Mouse (Mus musculus) skeletal muscle tissue, adult 2 months (tissue): ENCODE measurements around the gene Armh3.
A peak's percentile ranks its signal among the peaks of the same experiment; 100 is the strongest.
"Not testable (repeated sequence)": the region's sequence is repeated elsewhere in the genome, so short reads cannot be mapped to it uniquely, and the experiment has no call there.

Experiments used
- DNase-seq: peaks from one replicate; pipeline ENCODE4 v3.0.0-alpha.2; 2012; ENCODE audit warnings: low read depth, low spot score

The Armh3 gene

DNA sequence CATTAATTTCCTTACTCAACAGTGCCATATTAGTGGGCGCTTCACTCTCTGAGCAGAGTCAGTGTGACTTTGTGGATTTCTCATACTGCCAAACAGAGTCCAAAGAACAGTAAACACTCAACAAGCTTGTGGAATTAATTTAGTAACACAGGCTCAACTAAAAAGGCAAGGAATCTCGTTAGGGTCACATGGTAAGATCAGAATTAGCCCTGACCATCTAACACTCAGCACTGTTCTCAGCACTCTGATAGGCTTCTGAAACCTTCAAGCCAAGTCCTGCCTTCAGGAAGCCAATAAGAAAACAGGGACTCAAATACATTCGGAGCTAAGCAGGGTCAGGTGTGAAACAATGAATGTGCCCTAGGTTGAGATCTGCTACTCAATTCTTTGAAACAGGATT lies 172.1 kb downstream of the Armh3 start:
- no peak for DNase-seq

DNA sequence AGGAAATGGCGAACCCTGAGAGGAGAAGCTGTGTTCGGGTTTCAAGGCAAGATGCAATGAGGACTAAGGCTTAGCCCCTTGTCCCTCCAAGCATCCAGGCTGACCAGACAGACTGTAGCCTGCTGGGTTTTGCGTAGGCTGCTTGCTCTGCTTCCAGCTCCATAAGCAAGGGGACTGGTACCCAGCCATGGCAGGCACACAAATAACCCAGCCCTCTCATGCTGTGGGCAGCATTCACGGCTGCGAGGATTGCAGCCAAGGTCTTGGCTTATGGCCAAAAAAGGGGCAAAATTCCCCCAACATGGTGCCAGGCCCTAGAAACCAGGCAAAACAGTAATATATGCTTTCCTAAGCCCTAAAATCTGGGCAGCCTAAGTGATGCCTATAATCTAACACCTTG lies 176.5 kb downstream of the Armh3 start:
- no peak for DNase-seq

DNA sequence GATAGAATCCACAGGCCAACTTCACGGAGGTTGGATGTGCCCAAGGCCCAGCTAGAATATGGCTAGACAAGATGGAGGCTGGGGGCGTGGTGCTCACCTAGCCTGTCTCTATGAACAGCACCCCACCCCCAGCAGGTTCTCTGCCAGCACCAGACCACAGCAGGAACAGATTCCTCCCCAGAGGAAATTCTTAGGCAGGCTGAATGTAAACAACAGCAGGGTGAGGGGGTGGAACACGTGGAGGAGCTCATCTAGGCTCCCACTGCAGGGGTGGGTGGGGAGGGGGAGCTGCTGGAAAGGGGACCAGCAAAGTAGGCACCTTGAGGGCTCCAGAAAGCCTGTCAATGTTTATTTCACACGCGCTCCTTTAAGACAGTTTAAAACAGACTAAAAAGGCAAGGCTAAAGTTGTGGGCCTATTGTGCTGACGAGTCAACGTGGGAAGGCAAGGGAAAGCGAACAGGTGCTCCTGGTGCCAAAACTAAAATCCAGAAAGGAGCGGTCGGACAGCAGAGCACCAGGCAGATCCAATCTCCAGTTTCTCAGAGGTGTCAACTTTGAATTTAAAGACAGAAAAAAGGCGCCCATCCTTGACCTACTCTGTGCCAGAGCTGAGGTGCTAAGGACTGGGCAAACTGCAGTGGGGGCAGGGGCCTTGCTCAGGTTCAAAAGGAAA lies 180.3 kb downstream of the Armh3 start:
- no peak for DNase-seq

DNA sequence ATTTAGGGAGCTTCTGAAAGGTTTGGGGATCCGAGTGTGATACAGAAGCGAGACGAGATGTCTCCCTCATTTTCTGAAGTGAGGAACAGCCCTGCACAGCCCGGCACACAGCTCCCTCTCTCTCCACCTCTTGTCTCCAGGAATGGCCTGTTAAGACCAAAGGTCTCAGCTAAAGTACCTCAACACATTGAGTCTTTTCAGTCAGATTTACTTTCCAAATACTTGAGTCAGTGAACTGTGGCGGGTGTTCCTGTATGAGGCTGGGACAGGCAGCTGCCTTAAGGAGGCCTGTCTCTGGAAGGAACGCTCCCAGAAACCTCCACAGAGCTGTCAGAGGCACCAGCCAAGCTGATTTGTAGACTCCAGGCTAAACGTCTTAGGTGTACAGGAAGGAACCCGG lies 181.6 kb downstream of the Armh3 start:
- DNase-seq = no peak

DNA sequence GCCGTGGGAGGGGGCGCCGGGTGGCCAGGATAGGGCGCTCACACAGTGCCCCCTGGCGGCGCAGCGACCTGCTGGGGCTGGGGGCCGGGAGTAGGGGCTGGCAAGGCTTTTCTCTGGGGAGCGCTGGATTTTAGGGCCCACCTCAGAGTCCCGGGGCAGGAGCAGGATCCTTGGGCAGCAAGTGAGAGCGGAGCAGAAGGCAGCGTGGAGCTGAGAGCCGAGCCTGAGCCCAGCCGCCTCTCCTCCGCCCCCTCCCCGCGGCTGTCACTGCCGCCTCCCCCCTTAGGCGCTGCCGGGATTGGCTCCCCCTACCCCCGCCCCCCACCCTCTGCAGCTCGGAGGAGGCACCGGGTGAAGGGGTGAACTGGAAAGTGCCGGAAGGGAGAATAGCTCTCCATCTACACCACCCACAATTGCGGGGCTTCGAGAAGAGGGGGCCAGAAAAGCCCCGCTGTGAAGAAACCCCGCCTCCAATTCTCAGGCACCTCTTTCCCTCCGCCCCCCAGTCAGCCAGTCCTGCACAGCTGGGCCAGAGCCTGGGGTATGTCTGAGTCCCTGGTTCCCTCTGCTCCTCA lies 182.4 kb downstream of the Armh3 start, which contains the start of gene Kcnip2:
Gene Kcnip2 (minus strand): TSS at position 231 of the 575 bp plus-strand sequence.
- no peak for DNase-seq

DNA sequence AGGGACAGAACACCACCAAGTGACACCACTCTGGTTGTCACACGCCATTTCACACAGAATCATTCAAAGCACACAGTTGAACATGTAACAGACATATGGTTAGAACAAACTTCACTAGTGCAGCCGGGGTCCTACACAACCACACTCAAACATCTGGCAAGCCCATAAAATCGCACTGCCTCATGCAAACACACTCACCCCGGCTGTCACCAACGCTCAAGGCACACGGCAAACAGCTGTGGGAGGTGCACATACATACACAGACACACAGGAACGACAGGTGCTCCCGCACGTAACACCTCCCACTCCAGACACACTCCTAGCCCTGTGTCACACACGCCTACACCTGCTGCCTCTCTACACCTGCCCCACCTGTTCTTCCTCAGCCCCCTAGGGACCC lies 183.1 kb downstream of the Armh3 start:
- no peak for DNase-seq

DNA sequence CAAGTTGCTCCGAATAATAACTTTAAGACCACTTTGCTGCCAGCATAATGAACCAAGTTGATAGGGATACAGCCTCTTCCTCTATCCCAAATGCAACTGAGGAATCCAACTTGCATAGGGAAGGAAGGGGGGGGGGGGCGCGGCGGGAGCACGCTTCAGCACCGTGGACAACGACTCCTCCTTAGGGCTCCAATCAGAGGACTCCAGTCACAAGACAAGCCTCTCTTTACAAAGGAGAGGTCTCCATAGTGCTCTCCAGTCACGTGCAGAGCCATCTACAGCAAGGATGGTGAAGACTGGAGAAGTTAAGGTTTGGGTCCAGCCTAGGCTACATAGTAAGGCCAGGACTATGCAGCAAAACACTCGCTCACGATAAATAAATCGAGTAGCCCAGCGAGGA lies 184.5 kb downstream of the Armh3 start:
- DNase-seq = no peak

DNA sequence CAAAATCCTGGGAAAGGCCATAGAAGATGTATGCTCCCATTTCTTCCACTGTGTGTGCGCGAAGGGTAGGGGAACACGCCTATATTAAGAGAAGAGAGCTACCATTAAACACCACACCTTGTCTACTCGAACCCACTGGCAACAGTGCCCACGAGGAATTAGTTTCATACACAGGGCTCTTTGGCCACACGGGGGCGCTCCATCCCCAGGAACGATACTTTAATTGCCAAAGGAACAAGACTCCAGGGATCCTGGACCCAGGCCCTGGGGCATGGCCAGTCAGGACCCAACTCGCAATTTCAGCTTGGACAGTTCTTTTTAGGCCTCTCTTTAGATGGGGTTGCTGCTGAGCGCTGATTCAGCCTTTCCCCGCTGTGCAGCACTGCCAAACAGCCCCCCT lies 185.0 kb downstream of the Armh3 start:
- peak; percentile 45 for DNase-seq

DNA sequence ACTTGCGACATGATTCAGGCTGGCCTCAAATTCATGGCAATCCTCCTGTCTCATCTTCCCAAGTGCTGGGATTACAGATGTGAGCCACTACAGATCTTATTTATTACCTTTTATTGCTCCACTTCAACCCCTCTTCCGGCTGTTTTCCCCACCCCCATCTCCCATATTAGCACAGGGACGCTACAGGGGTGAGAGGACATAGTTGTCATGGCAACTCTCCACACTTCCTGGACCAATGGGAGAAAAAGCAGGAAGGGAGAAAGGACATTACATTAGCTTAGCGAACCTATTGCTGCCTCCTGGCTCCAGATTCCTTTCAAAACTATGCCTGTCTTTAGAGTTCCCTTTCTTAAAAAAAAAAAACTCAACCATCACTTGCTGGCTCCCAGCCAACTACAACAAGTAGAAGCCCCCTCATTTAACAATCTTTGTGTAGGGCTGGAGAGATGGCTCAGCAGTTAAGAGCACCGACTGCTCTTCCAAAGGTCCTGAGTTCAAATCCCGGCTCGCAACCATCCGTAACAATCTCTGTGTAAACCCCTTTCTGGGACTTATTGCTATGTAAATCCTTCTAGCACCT lies 185.5 kb downstream of the Armh3 start:
- DNase-seq = no peak

DNA sequence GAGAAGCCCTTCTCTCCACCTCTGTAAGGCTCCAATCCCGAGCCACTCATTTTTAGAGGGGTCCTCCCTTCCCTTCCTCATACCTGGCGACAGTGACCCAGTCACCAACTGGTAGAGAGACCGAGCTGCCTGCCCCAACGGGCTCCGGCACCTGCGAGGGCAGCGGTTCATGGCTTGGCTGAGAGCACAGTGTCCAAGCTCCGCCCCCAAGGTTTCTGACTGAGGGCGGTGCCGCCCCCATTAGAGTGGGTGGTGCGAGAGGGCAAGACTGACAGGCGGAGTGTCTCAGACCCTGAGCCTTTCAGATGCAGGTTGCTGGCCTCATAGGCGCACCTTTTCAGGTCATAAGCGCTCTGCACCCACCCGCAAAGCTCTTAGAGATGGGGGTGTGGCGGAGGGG lies 186.2 kb downstream of the Armh3 start:
- no peak for DNase-seq

DNA sequence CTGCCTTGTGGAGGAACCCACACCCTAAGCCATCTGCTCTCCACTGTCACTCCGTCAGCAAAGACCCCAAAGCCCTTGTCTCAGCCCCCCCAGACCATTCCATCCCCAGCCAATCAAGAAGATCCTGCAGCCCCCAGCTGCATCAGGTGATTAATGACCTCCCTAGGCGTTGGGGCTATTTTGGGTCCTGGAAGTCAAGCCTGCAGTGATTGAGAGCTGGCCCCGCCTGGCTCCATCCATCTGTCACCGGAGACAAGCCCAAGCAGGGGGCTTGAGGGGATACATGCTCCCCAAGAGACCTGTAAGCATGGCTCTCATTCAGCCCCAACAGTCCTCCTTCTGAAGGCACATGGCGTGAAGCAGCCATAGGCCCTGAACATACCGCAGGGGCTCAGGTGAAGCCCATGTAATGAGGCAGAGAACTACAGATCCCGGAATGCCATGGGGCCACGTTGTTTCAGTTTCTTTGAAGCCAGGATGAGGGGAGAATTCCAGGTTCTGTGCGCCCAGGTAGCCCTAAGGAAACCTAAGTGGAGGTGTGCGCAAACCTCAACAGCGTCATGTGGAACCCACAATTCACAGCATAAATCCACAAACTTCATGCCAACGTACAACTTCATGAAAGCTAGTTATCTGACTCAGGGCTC lies 187.1 kb downstream of the Armh3 start:
- no peak for DNase-seq

DNA sequence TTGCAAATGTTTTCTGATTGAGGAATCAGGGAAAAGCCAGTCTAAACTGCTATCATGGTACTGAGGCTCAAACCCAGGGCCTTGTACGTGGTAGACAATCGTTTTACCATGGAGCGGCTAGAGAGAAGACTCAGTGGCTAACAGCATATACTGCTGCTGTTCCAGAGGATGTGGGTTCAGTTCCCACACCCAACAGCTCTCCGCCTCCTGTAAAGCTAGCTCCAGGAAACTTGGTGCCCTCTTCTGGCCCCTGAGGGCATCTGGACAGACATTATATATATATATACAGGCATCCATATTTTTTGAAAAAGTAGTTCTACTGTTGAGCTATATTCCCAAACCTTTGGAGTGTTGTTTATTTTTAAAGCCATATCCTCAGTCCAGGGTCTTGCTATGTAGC lies 190.6 kb downstream of the Armh3 start:
- no peak for DNase-seq

DNA sequence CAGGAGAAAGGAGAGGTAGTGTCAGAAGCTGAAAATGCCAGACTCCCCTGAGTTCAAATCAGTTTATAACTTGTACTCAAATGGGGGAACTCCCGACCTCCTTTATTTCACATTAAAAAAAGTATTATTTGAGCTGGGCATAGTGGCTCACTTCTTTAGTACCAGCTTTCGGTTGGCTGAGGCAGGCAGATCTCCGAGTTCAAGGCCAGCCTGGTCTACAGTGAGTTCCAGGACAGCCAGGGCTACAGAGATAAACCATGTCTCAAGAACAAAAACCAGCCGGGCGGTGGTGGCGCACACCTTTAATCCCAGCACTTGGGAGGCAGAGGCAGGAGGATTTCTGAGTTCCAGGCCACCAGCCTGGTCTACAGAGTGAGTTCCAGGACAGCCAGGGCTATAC lies 192.5 kb downstream of the Armh3 start:
- not testable (repeated sequence) for DNase-seq

DNA sequence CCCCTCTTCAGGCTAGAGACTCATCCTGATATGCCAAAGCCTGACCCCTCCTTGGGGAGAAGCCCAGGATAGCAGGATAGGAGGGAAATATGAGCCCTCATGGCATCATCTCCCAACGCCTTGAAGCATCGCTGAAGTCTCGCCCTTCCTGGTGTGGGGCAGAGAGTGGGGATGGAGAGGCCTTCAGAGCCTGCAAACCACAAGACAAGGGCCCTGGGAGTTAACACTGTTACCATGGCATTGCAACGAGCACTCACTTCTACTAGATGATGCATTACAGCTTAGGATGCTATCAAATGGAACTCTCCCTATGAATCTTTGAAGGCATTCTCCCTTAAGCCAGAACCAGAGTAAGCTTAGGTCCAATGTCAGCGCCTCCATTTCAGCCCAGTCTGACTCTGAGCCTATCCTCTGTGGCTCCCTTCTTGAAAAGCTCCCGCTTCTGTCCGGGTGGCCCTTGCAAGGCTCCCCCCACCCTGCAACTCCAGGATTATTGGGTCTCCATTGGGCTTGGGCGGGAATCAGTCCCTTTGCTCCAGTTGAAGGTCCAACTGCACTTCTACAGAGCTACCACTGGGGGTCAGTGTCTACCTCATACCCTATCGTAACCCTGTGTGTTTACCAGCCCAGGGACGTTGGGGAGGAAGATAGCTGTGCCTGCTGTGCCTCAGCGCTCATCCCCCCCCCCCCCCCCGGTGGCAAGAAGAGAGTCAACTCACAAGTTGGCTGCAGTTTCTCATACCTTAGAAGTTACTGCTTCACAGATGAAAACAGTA lies 193.5 kb downstream of the Armh3 start:
- DNase-seq = peak; percentile 44

DNA sequence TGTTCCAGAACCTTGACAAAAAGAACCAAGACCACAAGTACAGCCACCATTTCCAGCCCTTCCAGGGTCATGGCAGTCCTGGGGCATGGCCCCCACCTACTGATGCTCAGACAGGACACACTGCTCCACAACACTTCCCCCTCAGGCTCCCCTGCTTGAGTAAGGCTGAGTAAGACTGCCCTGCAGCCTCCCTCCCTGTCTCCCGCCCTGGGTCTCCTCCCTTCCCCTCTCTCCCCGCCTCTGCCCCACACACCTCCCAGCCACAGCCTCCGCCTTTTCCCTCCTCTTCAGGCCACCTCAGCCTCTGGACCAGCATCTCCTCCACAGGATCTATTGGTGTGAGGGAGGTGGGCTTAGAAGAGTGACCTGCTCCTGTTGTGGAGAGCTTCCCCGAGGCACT lies 194.9 kb downstream of the Armh3 start:
- no peak for DNase-seq

DNA sequence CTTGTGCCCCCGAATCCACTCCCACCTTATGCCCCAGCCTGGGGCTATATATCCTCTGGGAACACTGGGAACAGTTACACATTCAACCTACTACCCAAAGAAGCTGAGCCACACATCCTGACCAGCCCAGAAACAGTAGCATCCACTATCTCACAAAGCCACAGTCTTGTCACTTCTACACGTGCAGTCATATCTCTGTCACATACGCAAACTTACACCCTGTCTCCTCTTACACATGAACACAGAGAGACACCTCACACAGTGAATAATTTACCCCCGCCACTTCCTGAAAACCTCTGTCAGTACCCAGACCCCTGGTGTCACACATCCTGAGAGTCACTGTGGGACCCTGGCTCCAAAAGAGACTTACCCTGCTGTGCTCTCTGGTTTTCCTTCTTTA lies 195.6 kb downstream of the Armh3 start:
- no peak for DNase-seq

DNA sequence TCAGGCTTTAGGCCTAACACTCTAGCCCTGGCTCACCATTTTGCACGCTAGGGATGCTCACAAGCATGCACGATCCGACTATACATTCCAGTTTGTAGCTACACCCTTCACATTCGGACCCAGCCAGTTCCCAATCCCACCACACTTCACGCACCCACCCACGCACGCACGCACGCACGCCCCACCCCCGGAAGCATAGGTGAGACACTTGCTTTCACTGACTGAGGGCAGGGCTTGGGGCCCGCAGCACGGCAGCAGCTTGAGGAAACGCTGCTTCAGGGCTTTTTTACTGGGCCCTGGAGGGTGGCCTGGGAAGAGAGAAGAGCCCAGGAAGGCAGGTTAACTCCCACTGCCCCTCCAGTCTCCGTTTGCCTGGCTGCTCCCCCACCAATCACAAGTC lies 201.4 kb downstream of the Armh3 start:
- DNase-seq = no peak

DNA sequence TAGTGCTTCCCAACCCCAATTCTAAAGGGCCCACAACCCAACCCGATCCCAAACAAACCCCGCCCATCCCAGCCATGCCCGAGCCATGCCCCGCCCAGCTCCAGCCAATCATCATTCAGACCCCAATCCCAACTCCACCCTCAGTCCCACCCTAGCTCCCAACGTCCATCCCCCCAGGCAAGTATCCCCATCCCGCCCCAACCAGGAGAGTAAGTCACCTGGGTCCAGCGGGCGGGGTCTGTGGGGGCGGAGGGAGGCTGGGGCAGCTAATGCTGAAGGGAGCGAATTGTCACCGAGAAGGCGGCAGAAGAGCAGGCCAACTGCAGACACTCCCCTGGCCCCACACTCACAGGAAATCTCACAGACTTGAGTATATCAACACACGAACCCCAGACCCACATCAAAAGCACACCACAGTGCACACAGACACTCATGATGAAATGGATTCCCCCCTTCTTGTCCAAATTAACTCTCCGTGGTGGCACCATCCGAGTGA lies 202.2 kb downstream of the Armh3 start:
- DNase-seq = no peak

DNA sequence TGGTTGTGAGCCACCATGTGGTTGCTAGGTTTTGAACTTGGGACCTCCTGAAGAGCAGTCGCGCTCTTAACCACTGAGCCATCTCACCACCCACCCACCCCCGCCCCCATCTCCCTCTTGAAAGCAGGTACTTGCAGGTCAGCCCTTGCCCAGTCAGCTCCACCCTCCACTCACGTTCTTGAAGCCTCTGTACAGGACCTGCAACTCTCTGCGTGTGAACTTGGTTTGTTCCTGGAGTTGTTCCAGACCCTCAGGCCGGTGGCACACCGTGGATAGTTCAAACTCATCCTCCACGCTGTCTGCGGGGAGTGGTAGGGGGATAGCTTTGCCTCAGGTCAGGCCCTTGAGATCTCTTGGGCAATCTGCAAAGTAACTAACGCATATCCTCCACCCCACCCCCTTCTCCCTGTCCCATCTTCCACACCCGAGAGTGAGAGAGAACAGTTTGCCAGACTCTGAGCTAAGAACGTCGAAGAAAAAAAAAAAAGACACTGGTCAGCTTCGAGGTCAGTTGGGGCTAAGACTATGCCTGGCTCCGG lies 202.8 kb downstream of the Armh3 start:
- DNase-seq = no peak

DNA sequence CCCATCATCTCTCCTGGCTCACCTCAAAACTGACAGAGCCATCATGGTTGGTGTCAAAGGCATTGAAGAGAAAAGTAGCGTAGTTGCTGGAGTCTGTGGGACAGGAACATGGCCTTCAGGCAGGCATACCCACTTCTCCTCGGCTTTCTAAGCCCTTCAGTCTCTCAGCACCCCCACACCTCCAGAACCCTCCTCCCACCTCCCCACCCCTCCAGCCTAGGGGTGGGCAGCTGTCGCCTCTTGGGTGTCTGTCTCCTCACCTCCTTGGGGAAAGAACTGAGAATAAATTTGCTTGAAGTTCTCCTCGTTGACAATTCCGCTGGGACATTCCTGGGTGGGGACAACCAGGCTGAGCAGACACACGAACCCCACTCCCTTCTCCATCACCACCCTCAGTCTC lies 203.6 kb downstream of the Armh3 start:
- DNase-seq = no peak

DNA sequence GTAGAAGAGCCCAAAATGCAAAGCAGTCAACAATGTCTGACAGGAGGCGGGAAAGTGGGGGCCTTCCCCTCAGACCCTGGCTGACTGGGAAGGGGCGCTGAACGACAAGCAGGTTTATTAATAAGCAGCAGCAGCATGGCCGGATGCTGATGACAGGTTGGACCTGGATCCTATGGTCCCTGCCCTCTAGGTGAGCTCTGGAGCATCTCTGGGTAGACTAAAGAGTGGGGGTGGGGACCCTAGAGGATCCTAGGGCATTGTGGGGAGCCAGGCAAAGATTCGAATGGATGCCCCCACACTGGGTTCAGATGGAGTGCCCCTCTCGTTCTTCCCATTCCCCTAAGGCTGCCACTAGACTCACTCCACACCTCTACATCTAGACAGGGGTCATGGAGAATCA lies 205.9 kb downstream of the Armh3 start:
- no peak for DNase-seq
